Mouse (Mus musculus) embryonic facial prominence, embryonic 12.5 days (tissue): ENCODE measurements at regions not wholly inside any gene's neighbourhood (a gene's known extent, or its start where the extent isn't known, plus 50 kb on each side); places are given as distances from the start of the nearest gene placed in this dataset.
"Not testable (repeated sequence)": the region's sequence is repeated elsewhere in the genome, so short reads cannot be mapped to it uniquely, and the experiment has no call there.

Source experiments
- ATAC-seq: fragments of 200-750 bp; cut with Nextera tagmentation; 2 replicates; pipeline ENCODE4 v1.8.0; 2017; ENCODE audit not compliant: insufficient number of reproducible peaks, insufficient read depth, low FRiP score, low TSS enrichment
- H3K27ac ChIP-seq: fragments of 300-500 bp; sonication (generic); 2 replicates; pipeline ENCODE4 v1.5.1; 2016; ENCODE audit warnings: mild to moderate bottlenecking
- H3K27me3 ChIP-seq: fragments of 300-500 bp; sonication (generic); 2 replicates; pipeline ENCODE4 v1.6.1; 2016; ENCODE audit warnings: mild to moderate bottlenecking, moderate library complexity
- H3K36me3 ChIP-seq: fragments of 300-500 bp; sonication (generic); 2 replicates; pipeline ENCODE4 v1.6.1; 2016; ENCODE audit warnings: mild to moderate bottlenecking
- H3K4me1 ChIP-seq: fragments of 300-500 bp; sonication (generic); 2 replicates; pipeline ENCODE4 v1.6.1; 2016
- H3K4me2 ChIP-seq: fragments of 300-500 bp; sonication (generic); replicated peaks from 2 replicates; pipeline ENCODE4 v1.6.1; 2016; ENCODE audit warnings: mild to moderate bottlenecking, moderate library complexity
- H3K4me3 ChIP-seq: fragments of 300-500 bp; sonication (generic); 2 replicates; pipeline ENCODE4 v1.5.1; 2016; ENCODE audit warnings: mild to moderate bottlenecking
- H3K9ac ChIP-seq: fragments of 300-500 bp; sonication (generic); 2 replicates; pipeline ENCODE4 v1.6.1; 2016; ENCODE audit warnings: mild to moderate bottlenecking, moderate library complexity
- H3K9me3 ChIP-seq: fragments of 300-500 bp; sonication (generic); 2 replicates; pipeline ENCODE4 v1.6.1; 2016; ENCODE audit warnings: mild to moderate bottlenecking, moderate library complexity
- WGBS: fragments of 180-500 bp; shearing (Covaris S2); methylation state at CpG from one replicate; pipeline ENCODE4 v1.1.7; 2016; 5-methylcytosine and 5-hydroxymethylcytosine counted together

GRCm38 (mm10) chr14:120762733-120763132, 148.3 kb upstream of the Ipo5 start:
- no peak for ATAC-seq
- WGBS = 72% methylated on average over 11 of the region's 11 CpGs
- no peaks in the 10 kb centered on the region for H3K9me3 ChIP-seq

GRCm38 (mm10) chr14:120763796-120764195, 147.2 kb upstream of the Ipo5 start:
- no peak for ATAC-seq
- no peaks in the 10 kb centered on the region for H3K27me3 ChIP-seq
- WGBS = 83% methylated on average over 5 of the region's 5 CpGs
- H3K27ac ChIP-seq = no peak overlapping the region
- no peak overlapping the region for H3K4me3 ChIP-seq
- no peaks in the 10 kb centered on the region for H3K4me1 ChIP-seq
- H3K4me2 ChIP-seq = no peak overlapping the region
- no peak overlapping the region for H3K9ac ChIP-seq
- no peaks in the 10 kb centered on the region for H3K36me3 ChIP-seq
- H3K9me3 ChIP-seq = no peaks in the 10 kb centered on the region

More at GRCm38 (mm10) chr14:120762733-120763132, 148.3 kb upstream of the Ipo5 start:
- Histone ChIP-seq H3K27ac (no peak overlapping the region), H3K4me2 (0 out of 2 replicates have a peak overlapping the region, but pooled peaks have one; percentile 9), H3K27me3 (no peaks in the 10 kb centered on the region), H3K4me1 (no peaks in the 10 kb centered on the region), H3K9ac (no peak overlapping the region), H3K4me3 (no peak overlapping the region), H3K36me3 (no peaks in the 10 kb centered on the region)

GRCm38 (mm10) chr14:120764386-120764785, 146.6 kb upstream of the Ipo5 start:
- Histone ChIP-seq H3K27me3 (no peaks in the 10 kb centered on the region), H3K4me2 (no peak overlapping the region), H3K9me3 (no peaks in the 10 kb centered on the region), H3K27ac (no peak overlapping the region), H3K36me3 (no peaks in the 10 kb centered on the region), H3K4me3 (no peak overlapping the region), H3K4me1 (no peaks in the 10 kb centered on the region), H3K9ac (no peak overlapping the region)
- 81% methylated on average over 3 of the region's 3 CpGs for WGBS
- ATAC-seq = no peak

DNA sequence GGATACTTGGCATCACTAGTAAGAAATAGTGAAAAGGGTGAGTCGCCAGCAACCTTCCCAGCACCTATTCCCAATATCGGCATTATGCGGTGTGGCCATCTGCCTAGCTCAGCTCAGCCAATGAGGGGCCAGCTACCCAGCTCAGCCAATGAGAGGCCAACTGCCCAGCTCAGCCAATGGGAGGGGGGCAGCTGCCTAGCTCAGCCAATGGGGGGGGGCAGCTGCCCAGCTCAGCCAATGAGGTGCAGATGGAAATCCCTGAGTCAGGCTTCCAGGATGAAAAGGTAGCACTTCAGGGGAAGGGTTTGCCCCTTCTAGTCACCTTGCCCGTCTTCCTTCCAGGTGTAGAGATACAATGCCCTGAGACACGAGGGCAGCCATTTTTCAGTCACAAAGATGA, 144.6 kb upstream of the Ipo5 start:
- H3K4me1 ChIP-seq = no peaks in the 10 kb centered on the region
- ATAC-seq = no peak
- 89% methylated on average over 5 of the region's 5 CpGs for WGBS

GRCm38 (mm10) chr14:120770579-120770978, 140.4 kb upstream of the Ipo5 start:
- no peak for ATAC-seq
- Histone ChIP-seq H3K9ac (no peak overlapping the region), H3K36me3 (no peaks in the 10 kb centered on the region), H3K4me1 (no peaks in the 10 kb centered on the region), H3K4me2 (no peak overlapping the region), H3K4me3 (no peak overlapping the region), H3K27me3 (no peaks in the 10 kb centered on the region), H3K27ac (no peak overlapping the region), H3K9me3 (no peaks in the 10 kb centered on the region)
- WGBS = 68% methylated on average over 3 of the region's 3 CpGs

More for the DNA sequence above, 144.6 kb upstream of the Ipo5 start:
- Histone ChIP-seq H3K36me3 (no peaks in the 10 kb centered on the region), H3K9me3 (no peaks in the 10 kb centered on the region), H3K9ac (no peak overlapping the region), H3K27me3 (no peaks in the 10 kb centered on the region), H3K27ac (no peak overlapping the region), H3K4me3 (no peak overlapping the region), H3K4me2 (no peak overlapping the region)

DNA sequence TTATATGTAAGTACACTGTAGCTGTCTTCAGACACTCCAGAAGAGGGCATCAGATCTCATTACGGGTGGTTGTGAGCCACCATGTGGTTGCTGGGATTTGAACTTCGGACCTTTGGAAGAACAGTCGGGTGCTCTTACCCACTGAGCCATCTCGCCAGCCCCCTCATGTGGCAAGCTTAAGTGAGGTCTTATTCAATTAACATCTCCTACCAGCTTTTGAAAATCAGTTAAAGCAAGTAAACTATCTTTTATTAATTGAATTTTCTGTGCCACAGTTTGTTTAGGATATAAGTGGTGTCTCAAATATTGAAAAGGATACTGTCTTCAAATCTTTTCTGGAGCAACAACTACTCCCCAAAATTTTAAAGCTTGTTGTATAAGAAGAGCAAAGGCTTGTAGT, 138.0 kb upstream of the Ipo5 start:
- H3K27ac ChIP-seq, H3K4me2 ChIP-seq, H3K27me3 ChIP-seq, ATAC-seq, H3K36me3 ChIP-seq, H3K4me3 ChIP-seq, H3K4me1 ChIP-seq, H3K9me3 ChIP-seq, H3K9ac ChIP-seq: not testable (repeated sequence)
- WGBS = 78% methylated on average over 4 of the region's 4 CpGs

GRCm38 (mm10) chr14:120791828-120792554, 119.0 kb upstream of the Ipo5 start:
- no peaks in the 10 kb centered on the region for H3K27me3 ChIP-seq
- H3K4me1 ChIP-seq = no peaks in the 10 kb centered on the region
- ATAC-seq = no peak
- H3K9ac ChIP-seq = no peak overlapping the region
- no peaks in the 10 kb centered on the region for H3K36me3 ChIP-seq
- no peak overlapping the region for H3K4me2 ChIP-seq
- H3K27ac ChIP-seq = no peak overlapping the region
- H3K9me3 ChIP-seq = 0 out of 2 replicates have a peak, but pooled peaks cover 3% of the 10 kb centered on the region
- 74% methylated on average over 4 of the region's 4 CpGs for WGBS
- H3K4me3 ChIP-seq = no peak overlapping the region

DNA sequence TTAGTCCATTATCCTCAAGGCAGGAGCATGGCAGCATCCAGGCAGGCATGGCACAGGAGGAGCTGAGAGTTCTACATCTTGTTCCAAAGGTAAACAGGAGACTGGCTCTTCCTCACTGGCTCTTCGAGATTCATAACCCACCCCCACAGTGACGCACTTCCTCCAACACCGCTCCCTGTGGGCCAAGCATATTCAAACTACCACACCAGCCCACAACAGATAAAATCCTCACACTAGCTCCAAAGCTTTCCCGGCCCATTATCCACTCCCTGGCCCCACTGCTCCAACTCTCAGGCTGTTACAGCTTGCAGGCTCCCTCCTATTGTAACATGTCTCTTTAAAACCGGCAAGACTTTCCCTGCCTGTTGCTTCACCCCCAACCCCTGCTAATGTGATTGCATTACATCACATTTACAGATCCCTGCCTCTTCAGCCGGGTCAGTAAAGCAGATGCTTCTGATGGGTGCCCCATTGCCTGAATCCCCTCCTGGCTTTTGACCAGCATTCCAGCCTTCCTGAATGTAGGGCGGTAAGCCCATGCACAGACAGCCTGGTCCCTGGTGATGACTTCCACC, 113.0 kb upstream of the Ipo5 start:
- WGBS = 76% methylated on average over 7 of the region's 7 CpGs
- Histone ChIP-seq H3K4me3 (no peak overlapping the region), H3K9ac (no peak overlapping the region), H3K4me1 (no peaks in the 10 kb centered on the region), H3K27me3 (no peaks in the 10 kb centered on the region), H3K36me3 (no peaks in the 10 kb centered on the region), H3K27ac (no peak overlapping the region), H3K4me2 (no peak overlapping the region), H3K9me3 (no peaks in the 10 kb centered on the region)
- ATAC-seq = no peak

- H3K4me3 ChIP-seq = no peak overlapping the region
- H3K9ac ChIP-seq = no peak overlapping the region
- peak overlapping the region; percentile 37; the same call in 1 of the 2 replicates for H3K4me2 ChIP-seq
- H3K9me3 ChIP-seq = no peaks in the 10 kb centered on the region
- no peak overlapping the region for H3K27ac ChIP-seq
- no peak for ATAC-seq
- H3K27me3 ChIP-seq = no peaks in the 10 kb centered on the region
- H3K4me1 ChIP-seq = peaks cover 6% of the 10 kb centered on the region; the same call in 1 of the 2 replicates
- no peaks in the 10 kb centered on the region for H3K36me3 ChIP-seq
- WGBS = 57% methylated on average over 6 of the region's 6 CpGs
These were observed 107.8 kb upstream of the Ipo5 start for GRCm38 (mm10) chr14:120803191-120803590.

DNA sequence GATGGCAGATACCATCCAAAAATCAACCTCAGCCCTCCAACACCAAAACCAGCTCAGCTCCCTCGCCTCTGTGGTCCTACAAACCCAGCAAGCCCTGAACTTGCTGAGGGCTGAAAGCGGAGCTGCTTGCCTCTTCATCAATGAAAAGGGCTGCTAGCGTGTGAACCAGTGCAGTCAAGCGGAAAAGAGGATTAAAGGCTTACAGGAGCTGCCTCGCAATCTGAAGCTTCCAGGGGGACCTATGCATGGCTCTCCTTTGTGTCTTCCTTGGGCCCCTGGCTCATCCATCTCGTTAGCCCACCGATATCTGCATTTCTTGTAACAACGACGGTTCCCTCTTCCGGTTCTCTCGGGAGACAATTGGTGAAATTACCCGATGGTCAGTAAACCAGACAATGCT, 107.3 kb upstream of the Ipo5 start:
- H3K27ac ChIP-seq = no peak overlapping the region
- no peak overlapping the region for H3K4me3 ChIP-seq
- 3% methylated on average over 12 of the region's 12 CpGs for WGBS
- no peak overlapping the region for H3K9ac ChIP-seq
- ATAC-seq = no peak
- peak overlapping the region; percentile 37 for H3K4me2 ChIP-seq
- H3K9me3 ChIP-seq = no peaks in the 10 kb centered on the region
- H3K4me1 ChIP-seq = peaks cover 6% of the 10 kb centered on the region; the same call in 1 of the 2 replicates
- H3K36me3 ChIP-seq = no peaks in the 10 kb centered on the region
- H3K27me3 ChIP-seq = no peaks in the 10 kb centered on the region

DNA sequence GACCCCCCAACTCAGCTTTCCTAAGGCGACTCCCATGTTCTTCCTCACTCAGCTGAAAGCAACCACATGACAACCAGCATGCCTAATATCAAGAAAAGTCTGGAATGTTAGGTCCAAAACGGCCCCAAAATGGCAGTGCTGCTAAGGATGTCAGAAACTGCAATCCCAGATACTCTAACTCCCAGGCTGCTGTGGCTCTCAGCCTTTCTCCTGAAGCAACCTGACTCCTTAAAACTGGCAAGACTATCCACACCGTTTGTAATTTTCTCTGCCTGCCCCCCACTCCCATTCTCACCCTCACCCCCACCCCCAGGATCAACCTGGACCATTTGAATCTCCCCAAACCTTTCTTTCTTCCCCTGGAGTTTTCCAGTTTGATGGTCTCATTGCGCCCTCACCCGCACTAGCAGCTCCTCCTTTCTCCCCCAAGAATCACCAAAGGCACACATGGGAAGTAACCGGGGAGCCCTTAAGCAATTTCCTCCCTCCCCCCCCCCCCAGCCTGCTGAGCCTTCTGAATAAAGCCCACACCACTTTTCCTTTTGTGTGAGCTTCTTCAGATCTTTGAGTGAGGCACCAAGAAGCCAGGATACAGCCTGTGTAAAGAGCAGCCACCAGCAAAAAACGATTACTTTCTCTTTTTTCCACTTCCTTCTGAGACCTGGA, 106.7 kb upstream of the Ipo5 start:
- Histone ChIP-seq H3K4me2 (peak overlapping the region; percentile 37), H3K4me3 (no peak overlapping the region), H3K4me1 (peaks cover 6% of the 10 kb centered on the region; the same call in 1 of the 2 replicates), H3K27ac (no peak overlapping the region), H3K36me3 (no peaks in the 10 kb centered on the region), H3K27me3 (no peaks in the 10 kb centered on the region), H3K9me3 (no peaks in the 10 kb centered on the region), H3K9ac (no peak overlapping the region)
- 12% methylated on average over 7 of the region's 7 CpGs for WGBS
- no peak for ATAC-seq

- ATAC-seq = no peak
- H3K27me3 ChIP-seq = no peaks in the 10 kb centered on the region
- no peak overlapping the region for H3K4me3 ChIP-seq
- peaks cover 6% of the 10 kb centered on the region; the same call in 1 of the 2 replicates for H3K4me1 ChIP-seq
- no peak overlapping the region for H3K4me2 ChIP-seq
- no peak overlapping the region for H3K9ac ChIP-seq
- 39% methylated on average over 6 of the region's 6 CpGs for WGBS
- no peak overlapping the region for H3K27ac ChIP-seq
- no peaks in the 10 kb centered on the region for H3K36me3 ChIP-seq
- H3K9me3 ChIP-seq = no peaks in the 10 kb centered on the region
These were observed 105.9 kb upstream of the Ipo5 start for GRCm38 (mm10) chr14:120805137-120805536.
